In genomic region chr11:52221921-52222320, GRCm38 (mm10) we compare ENCODE assay signal across 4 mouse cellular contexts.
DNase-seq lines count a peak whose midpoint lies in the region.

No protein-coding gene starts in this region.

- DNase-seq in ES-CJ7 (ENCODE audit: low read depth, low spot score) (peak; percentile 37), R1 (ENCODE audit: low read depth, low spot score) (peak; percentile 71), ZHBTc4 (ENCODE audit: low read depth, low spot score) (peak; percentile 56)
- DNase-seq in induced T-regulatory cell, adult 2 months (ENCODE audit: low read depth) = peak; percentile 3

Comparison
In these comparisons a context has a peak if more than half of its experiments do, and no peak if none do; other contexts are left out.
1. Peak in every context shown above with its lines: DNase-seq.
2. DNase-seq: peak in every context shown above with its lines; median percentile 71 in R1; 56 in ZHBTc4; 37 in ES-CJ7; 3 in induced T-regulatory cell, adult 2 months.